Mouse (Mus musculus) forebrain, embryonic 15.5 days (tissue): ENCODE data around the gene Lrmda. TPM values are rescaled to one million over a fixed set of nuclear protein-coding genes. Genes with fewer than 3 reads are reported as not detected.

Experiments used
- ATAC-seq: fragments of 200-750 bp; cut with Nextera tagmentation; replicated peaks from 2 replicates; pipeline ENCODE4 v1.8.0; 2017; ENCODE audit warnings: mild to moderate bottlenecking, moderate TSS enrichment, moderate library complexity
- H3K27ac ChIP-seq: fragments of 300-500 bp; sonication (generic); replicated peaks from 2 replicates; pipeline ENCODE4 v1.5.1; 2015; ENCODE audit warnings: mild to moderate bottlenecking, inconsistent platforms
- H3K27me3 ChIP-seq: fragments of 300-500 bp; sonication (generic); 2 replicates; pipeline ENCODE4 v1.6.1; 2015; ENCODE audit warnings: inconsistent platforms
- H3K36me3 ChIP-seq: fragments of 300-500 bp; sonication (generic); 2 replicates; pipeline ENCODE4 v1.6.1; 2015; ENCODE audit warnings: mild to moderate bottlenecking, inconsistent platforms
- H3K4me1 ChIP-seq: fragments of 300-500 bp; sonication (generic); 2 replicates; pipeline ENCODE4 v1.6.1; 2015; ENCODE audit warnings: inconsistent platforms
- H3K4me2 ChIP-seq: fragments of 300-500 bp; sonication (generic); replicated peaks from 2 replicates; pipeline ENCODE4 v1.6.1; 2015; ENCODE audit warnings: mild to moderate bottlenecking, inconsistent platforms
- H3K4me3 ChIP-seq: fragments of 300-500 bp; sonication (generic); 2 replicates; pipeline ENCODE4 v1.5.1; 2015; ENCODE audit warnings: mild to moderate bottlenecking, inconsistent platforms
- H3K9ac ChIP-seq: fragments of 300-500 bp; sonication (generic); replicated peaks from 2 replicates; pipeline ENCODE4 v1.6.1; 2015; ENCODE audit warnings: mild to moderate bottlenecking, inconsistent platforms
- H3K9me3 ChIP-seq: fragments of 300-500 bp; sonication (generic); 2 replicates; pipeline ENCODE4 v1.6.1; 2016; ENCODE audit warnings: inconsistent platforms
- WGBS: fragments of 180-500 bp; shearing (Covaris S2); methylation state at CpG from one replicate; pipeline ENCODE4 v1.1.7; 2015; ENCODE audit warnings: mixed read lengths; 5-methylcytosine and 5-hydroxymethylcytosine counted together
- polyA plus RNA-seq: library from polyadenylated mRNA; unstranded; fragments of >200 nt; fragmentation: Nextera tagmentation; extraction: Ambion mirVana; gene quantifications from 2 replicates; pipeline ENCODE4 v1.2.1, GENCODE M21; 2015

Gene Lrmda
- polyA plus RNA-seq, 1 experiment from 2014 or later, result 0.15 TPM

- 44% methylated on average over 3 of the region's 3 CpGs for WGBS
- no peak; the same call in 1 of the 2 replicates for ATAC-seq
- Histone ChIP-seq H3K4me3 (no peak overlapping the region), H3K9ac (no peak overlapping the region), H3K4me1 (peaks cover 8% of the 10 kb centered on the region), H3K27ac (no peak overlapping the region), H3K4me2 (no peak overlapping the region), H3K27me3 (no peaks in the 10 kb centered on the region), H3K36me3 (no peaks in the 10 kb centered on the region), H3K9me3 (no peaks in the 10 kb centered on the region)
These were observed 220.8 kb downstream of the Lrmda start for GRCm38 (mm10) chr14:22240315-22240714.

DNA sequence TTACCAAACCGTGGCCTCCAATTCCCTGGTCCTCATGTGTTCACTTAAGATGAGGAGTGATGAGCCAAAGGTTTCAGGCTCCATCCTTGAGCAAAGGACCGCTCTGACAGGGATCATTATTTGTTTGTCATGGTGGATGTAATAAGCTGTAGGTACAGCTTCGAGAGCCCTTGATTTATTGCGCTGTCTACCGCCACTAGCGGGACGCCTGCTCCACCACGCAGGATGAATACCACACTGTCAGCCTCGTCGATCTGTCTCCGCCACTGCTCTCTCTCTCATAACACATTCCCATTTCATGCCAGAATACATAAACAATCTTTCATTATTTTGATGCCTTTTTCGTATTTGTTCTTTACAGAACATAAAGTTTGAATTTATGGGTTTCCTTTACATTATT lies 235.9 kb downstream of the Lrmda start:
- Histone ChIP-seq H3K4me1 (peaks cover 13% of the 10 kb centered on the region), H3K4me2 (no peak overlapping the region), H3K27ac (no peak overlapping the region), H3K27me3 (no peaks in the 10 kb centered on the region), H3K9ac (no peak overlapping the region), H3K4me3 (no peak overlapping the region), H3K36me3 (no peaks in the 10 kb centered on the region), H3K9me3 (no peaks in the 10 kb centered on the region)
- no peak for ATAC-seq
- 83% methylated on average over 12 of the region's 12 CpGs for WGBS

DNA sequence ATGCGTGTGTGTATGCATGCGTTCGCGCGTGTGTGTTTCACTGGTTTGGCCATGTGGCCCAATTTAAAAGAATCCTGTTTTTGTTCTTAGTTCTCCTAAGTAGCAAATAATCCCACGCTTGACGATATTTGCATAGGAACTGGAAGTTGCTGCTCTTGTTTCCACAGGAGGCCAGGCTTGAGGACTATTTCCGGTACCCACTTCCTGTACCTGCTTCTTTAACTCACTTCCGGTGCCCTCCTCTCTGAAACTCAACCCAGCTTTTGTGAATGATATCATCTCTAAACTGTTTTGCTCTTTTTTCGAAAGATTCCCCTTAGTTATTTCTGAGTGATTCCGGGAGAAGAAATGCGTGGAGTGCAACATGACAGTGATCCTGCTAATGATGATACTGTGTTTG lies 236.8 kb downstream of the Lrmda start:
- 87% methylated on average over 12 of the region's 12 CpGs for WGBS
- ATAC-seq, result no peak

GRCm38 (mm10) chr14:22259376-22260032 lies 240.0 kb downstream of the Lrmda start:
- WGBS, result 21% methylated on average over 10 of the region's 10 CpGs
- H3K27ac ChIP-seq, result no peak overlapping the region; the same call in 1 of the 2 replicates
- H3K36me3 ChIP-seq, result no peaks in the 10 kb centered on the region
- H3K4me3 ChIP-seq, result no peak overlapping the region
- H3K27me3 ChIP-seq, result peaks cover 10% of the 10 kb centered on the region; the same call in 1 of the 2 replicates
- no peaks in the 10 kb centered on the region for H3K9me3 ChIP-seq
- peaks cover 13% of the 10 kb centered on the region for H3K4me1 ChIP-seq
- peak overlapping the region; percentile 13; the same call in 1 of the 2 replicates for H3K9ac ChIP-seq
- H3K4me2 ChIP-seq, result peak overlapping the region; percentile 22
- ATAC-seq, result peak; percentile 48; the same call in 1 of the 2 replicates

More for the DNA sequence above, 236.8 kb downstream of the Lrmda start:
- no peak overlapping the region for H3K9ac ChIP-seq
- H3K4me2 ChIP-seq, result no peak overlapping the region
- H3K4me3 ChIP-seq, result no peak overlapping the region
- H3K27me3 ChIP-seq, result 0 out of 2 replicates have a peak, but pooled peaks cover 3% of the 10 kb centered on the region
- no peaks in the 10 kb centered on the region for H3K36me3 ChIP-seq
- H3K27ac ChIP-seq, result no peak overlapping the region
- H3K9me3 ChIP-seq, result no peaks in the 10 kb centered on the region
- H3K4me1 ChIP-seq, result peaks cover 13% of the 10 kb centered on the region

DNA sequence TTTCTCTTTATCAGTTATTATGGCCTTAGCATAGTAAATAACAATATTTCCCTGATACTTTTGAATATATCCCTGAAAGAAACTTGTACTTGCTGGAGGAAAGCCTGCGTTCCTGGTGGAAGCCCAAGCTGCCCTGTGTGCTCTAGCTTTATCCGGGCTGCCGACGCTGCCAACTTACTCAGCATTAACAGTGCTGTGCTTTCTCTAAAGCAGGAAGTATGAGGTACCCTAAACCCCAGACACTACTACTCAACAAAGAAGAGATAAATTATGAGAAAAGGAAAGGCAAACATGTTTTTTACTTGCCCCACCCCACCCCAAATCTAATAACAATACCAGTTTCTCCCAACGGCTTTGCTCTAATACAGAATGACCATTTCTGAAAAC lies 240.5 kb downstream of the Lrmda start:
- H3K4me2 ChIP-seq, result no peak overlapping the region
- no peak overlapping the region for H3K9ac ChIP-seq
- H3K4me1 ChIP-seq, result peaks cover 13% of the 10 kb centered on the region
- peaks cover 10% of the 10 kb centered on the region; the same call in 1 of the 2 replicates for H3K27me3 ChIP-seq
- H3K4me3 ChIP-seq, result no peak overlapping the region
- no peak overlapping the region for H3K27ac ChIP-seq
- no peaks in the 10 kb centered on the region for H3K36me3 ChIP-seq
- WGBS, result 50% methylated on average over 5 of the region's 5 CpGs
- no peaks in the 10 kb centered on the region for H3K9me3 ChIP-seq
- ATAC-seq, result no peak

DNA sequence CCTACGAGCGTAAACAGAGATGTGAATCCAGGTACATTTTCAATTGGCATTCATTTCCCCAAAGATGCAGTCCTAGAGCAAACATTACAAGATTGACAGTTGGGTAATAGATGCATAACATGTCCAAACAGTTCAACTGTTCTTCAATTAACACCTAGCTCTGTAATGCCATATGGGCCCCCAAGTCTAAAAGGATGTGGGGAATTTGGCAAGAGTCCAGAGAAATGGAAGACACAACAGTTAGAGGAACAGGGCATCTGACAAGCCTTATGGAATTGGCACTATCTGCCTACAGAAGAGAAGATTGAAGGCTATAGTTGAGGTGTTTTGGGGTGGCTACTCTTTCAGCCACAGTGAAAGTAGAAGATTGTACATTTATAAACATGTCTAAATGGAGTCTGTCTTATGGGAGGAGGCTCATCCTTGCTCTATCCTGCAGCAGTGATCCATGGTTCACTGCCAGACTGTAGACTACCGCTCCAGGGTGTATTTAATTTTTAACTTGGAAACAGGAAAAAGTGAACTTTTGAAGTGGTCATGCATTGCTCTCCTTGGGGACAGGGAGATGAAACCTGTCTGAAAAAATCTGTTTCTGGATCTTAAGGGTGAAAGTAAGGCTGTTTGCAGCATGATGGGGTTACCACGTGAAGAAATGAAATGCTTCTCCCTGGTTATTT lies 245.9 kb downstream of the Lrmda start:
- no peak for ATAC-seq
- Histone ChIP-seq H3K27ac (no peak overlapping the region), H3K4me2 (no peak overlapping the region), H3K36me3 (no peaks in the 10 kb centered on the region), H3K4me3 (no peak overlapping the region), H3K4me1 (no peaks in the 10 kb centered on the region; the same call in 1 of the 2 replicates), H3K9ac (no peak overlapping the region), H3K9me3 (no peaks in the 10 kb centered on the region), H3K27me3 (peaks cover 10% of the 10 kb centered on the region; the same call in 1 of the 2 replicates)
- 69% methylated on average over 4 of the region's 4 CpGs for WGBS

DNA sequence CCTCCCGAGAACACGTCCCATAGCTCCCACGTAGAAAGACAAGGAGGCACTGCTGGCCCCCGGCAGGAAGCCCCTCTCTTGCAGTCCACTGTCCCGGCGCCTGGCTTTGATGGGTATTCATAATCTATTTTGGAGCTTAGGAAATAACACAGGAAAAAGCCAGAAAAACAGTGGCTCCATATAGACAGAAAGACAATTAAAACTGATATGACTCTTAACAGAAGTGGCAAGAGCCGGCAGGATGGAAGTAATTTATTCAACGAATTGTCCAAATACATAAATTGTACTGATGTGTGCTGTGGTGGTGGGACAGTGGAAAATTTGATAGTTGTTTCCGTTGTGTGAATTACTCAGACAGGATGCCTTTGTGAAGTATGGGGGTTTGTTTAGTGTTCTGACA lies 250.3 kb downstream of the Lrmda start:
- H3K4me2 ChIP-seq, result no peak overlapping the region
- no peaks in the 10 kb centered on the region; the same call in 1 of the 2 replicates for H3K4me1 ChIP-seq
- no peaks in the 10 kb centered on the region for H3K9me3 ChIP-seq
- H3K27ac ChIP-seq, result no peak overlapping the region
- H3K9ac ChIP-seq, result no peak overlapping the region
- 88% methylated on average over 9 of the region's 9 CpGs for WGBS
- no peak for ATAC-seq
- H3K36me3 ChIP-seq, result no peaks in the 10 kb centered on the region
- H3K4me3 ChIP-seq, result no peak overlapping the region
- H3K27me3 ChIP-seq, result no peaks in the 10 kb centered on the region

- Histone ChIP-seq H3K27me3 (peaks cover 28% of the 10 kb centered on the region), H3K4me3 (no peak overlapping the region), H3K9ac (no peak overlapping the region), H3K4me2 (no peak overlapping the region), H3K9me3 (no peaks in the 10 kb centered on the region), H3K36me3 (no peaks in the 10 kb centered on the region), H3K4me1 (peaks cover 12% of the 10 kb centered on the region; the same call in 1 of the 2 replicates), H3K27ac (no peak overlapping the region)
- 93% methylated on average over 5 of the region's 5 CpGs for WGBS
- ATAC-seq, result no peak
These were observed 258.5 kb downstream of the Lrmda start for GRCm38 (mm10) chr14:22278053-22278452.

DNA sequence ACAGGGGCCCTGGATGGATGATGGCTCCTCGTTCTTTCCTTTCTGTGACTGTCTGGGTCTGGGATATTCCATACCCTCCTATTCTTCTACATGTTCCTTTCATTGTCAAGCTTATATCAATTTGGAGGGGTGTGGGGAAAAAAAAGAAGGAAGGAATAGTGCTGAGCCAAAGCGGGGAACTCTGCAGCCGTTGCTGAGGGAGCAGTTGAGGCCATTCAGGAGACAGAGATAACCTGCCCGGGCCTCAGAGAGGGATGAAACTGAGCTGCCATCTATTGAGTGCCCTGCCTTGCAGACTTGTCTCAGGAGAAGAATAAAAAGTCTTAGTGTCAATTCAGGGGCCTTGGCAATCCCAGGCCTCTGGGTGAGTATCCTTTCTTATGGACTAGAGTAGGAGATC lies 260.1 kb downstream of the Lrmda start:
- ATAC-seq, result no peak
- Histone ChIP-seq H3K4me2 (no peak overlapping the region), H3K27ac (no peak overlapping the region), H3K4me3 (no peak overlapping the region), H3K27me3 (peaks cover 36% of the 10 kb centered on the region), H3K9me3 (no peaks in the 10 kb centered on the region), H3K9ac (no peak overlapping the region), H3K4me1 (peaks cover 14% of the 10 kb centered on the region; the same call in 1 of the 2 replicates), H3K36me3 (no peaks in the 10 kb centered on the region)
- 97% methylated on average over 4 of the region's 4 CpGs for WGBS

DNA sequence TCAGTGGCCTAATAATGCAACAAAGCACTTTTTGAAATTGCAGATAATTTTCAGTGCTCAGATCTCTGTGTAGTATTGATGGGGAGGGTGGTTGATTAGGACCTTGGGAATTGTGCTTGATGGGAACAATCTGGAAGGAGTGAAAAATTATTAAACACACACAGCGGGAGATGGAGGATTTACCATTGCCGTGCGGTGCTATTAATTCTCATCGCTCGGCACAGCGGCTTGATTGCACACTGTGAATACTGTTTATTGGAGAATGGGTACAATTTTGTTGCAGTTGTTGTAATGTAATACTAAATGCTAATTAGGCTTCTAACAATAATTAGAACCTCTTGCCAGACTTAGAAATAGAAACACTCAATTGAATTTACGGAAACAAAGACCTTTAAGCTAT lies 262.1 kb downstream of the Lrmda start:
- Histone ChIP-seq H3K9me3 (no peaks in the 10 kb centered on the region), H3K9ac (no peak overlapping the region), H3K36me3 (no peaks in the 10 kb centered on the region), H3K27ac (no peak overlapping the region), H3K4me1 (peaks cover 14% of the 10 kb centered on the region; the same call in 1 of the 2 replicates), H3K4me2 (no peak overlapping the region), H3K27me3 (peaks cover 42% of the 10 kb centered on the region), H3K4me3 (no peak overlapping the region)
- 17% methylated on average over 7 of the region's 7 CpGs for WGBS
- no peak for ATAC-seq

GRCm38 (mm10) chr14:22282847-22283246 lies 263.3 kb downstream of the Lrmda start:
- H3K4me3 ChIP-seq, result no peak overlapping the region
- H3K9me3 ChIP-seq, result no peaks in the 10 kb centered on the region
- no peak for ATAC-seq
- no peak overlapping the region for H3K27ac ChIP-seq
- peaks cover 14% of the 10 kb centered on the region; the same call in 1 of the 2 replicates for H3K4me1 ChIP-seq
- H3K36me3 ChIP-seq, result no peaks in the 10 kb centered on the region
- no peak overlapping the region for H3K4me2 ChIP-seq
- WGBS, result 12% methylated on average over 6 of the region's 6 CpGs
- H3K9ac ChIP-seq, result no peak overlapping the region
- peaks cover 50% of the 10 kb centered on the region for H3K27me3 ChIP-seq

GRCm38 (mm10) chr14:22283722-22284121 lies 264.2 kb downstream of the Lrmda start:
- Histone ChIP-seq H3K9ac (no peak overlapping the region), H3K36me3 (no peaks in the 10 kb centered on the region), H3K27ac (no peak overlapping the region), H3K9me3 (no peaks in the 10 kb centered on the region), H3K4me1 (peaks cover 14% of the 10 kb centered on the region; the same call in 1 of the 2 replicates), H3K4me3 (no peak overlapping the region), H3K4me2 (no peak overlapping the region), H3K27me3 (peaks cover 47% of the 10 kb centered on the region)
- 63% methylated on average over 2 of the region's 2 CpGs for WGBS
- no peak for ATAC-seq
